Mouse (Mus musculus) right cerebral cortex, postnatal 10 days (tissue): ENCODE measurements around the gene Acod1.

ENCODE experiments used
- DNase-seq, 2 experiments: peaks; one replicate each; pipeline ENCODE4 v3.0.0; 2021; ENCODE audit warnings: low spot score in 2 of 2

Acod1 gene

GRCm38 (mm10) chr14:103102246-103102645 is 55.5 kb downstream of the Acod1 start:
- DNase-seq = no peak

- no peak for DNase-seq
Observed at GRCm38 (mm10) chr14:103102731-103103335, 56.1 kb downstream of the Acod1 start.
